Mouse (Mus musculus) lung, embryonic 16.5 days (tissue): ENCODE results near the gene Arhgdia. TPM values are rescaled to one million over a fixed set of nuclear protein-coding genes. Genes with fewer than 3 reads are reported as not detected.

Experiments used
- ATAC-seq: fragments of 200-750 bp; cut with Nextera tagmentation; 2 replicates; pipeline ENCODE4 v1.8.0; 2017; ENCODE audit warnings: low read depth, mild to moderate bottlenecking, moderate library complexity
- H3K27ac ChIP-seq: fragments of 300-500 bp; sonication (generic); 2 replicates; pipeline ENCODE4 v1.5.1; 2014; ENCODE audit warnings: mild to moderate bottlenecking, control low read depth, low read length
- H3K27me3 ChIP-seq: fragments of 300-500 bp; sonication (generic); 2 replicates; pipeline ENCODE4 v1.6.1; 2014; ENCODE audit warnings: low read depth, low read length, mixed read lengths; ENCODE audit not compliant: control insufficient read depth, insufficient read depth
- H3K36me3 ChIP-seq: fragments of 300-500 bp; sonication (generic); 2 replicates; pipeline ENCODE4 v1.6.1; 2014; ENCODE audit warnings: low read length; ENCODE audit not compliant: control insufficient read depth, insufficient read depth
- H3K4me1 ChIP-seq: fragments of 300-500 bp; sonication (generic); replicated peaks from 2 replicates; pipeline ENCODE4 v1.6.1; 2014; ENCODE audit warnings: low read length, mixed read lengths; ENCODE audit not compliant: control insufficient read depth, insufficient read depth
- H3K4me2 ChIP-seq: fragments of 300-500 bp; sonication (generic); 2 replicates; pipeline ENCODE4 v1.6.1; 2014; ENCODE audit warnings: low read depth, low read length, control low read depth
- H3K4me3 ChIP-seq: fragments of 300-500 bp; sonication (generic); 2 replicates; pipeline ENCODE4 v1.5.1; 2014; ENCODE audit warnings: mild to moderate bottlenecking, low read length, control low read depth
- H3K9ac ChIP-seq: fragments of 300-500 bp; sonication (generic); 2 replicates; pipeline ENCODE4 v1.6.1; 2014; ENCODE audit warnings: low read length, control low read depth
- H3K9me3 ChIP-seq: fragments of 300-500 bp; sonication (generic); 2 replicates; pipeline ENCODE4 v1.6.1; 2016; ENCODE audit warnings: low read length; ENCODE audit not compliant: control insufficient read depth
- WGBS: fragments of 180-500 bp; shearing (Covaris S2); extraction: QIAGEN DNeasy Blood & Tissue Kit; methylation state at CpG from one replicate; pipeline ENCODE4 v1.1.7; 2014; 5-methylcytosine and 5-hydroxymethylcytosine counted together
- polyA plus RNA-seq: library from polyadenylated mRNA; unstranded; fragments of >200 nt; fragmentation: Nextera tagmentation; extraction: Ambion mirVana; gene quantifications from 2 replicates; pipeline ENCODE4 v1.2.1, GENCODE M21; 2015

Arhgdia gene
- polyA plus RNA-seq, 1 experiment from 2014 or later = 680 TPM

- Histone ChIP-seq H3K27ac (no peak overlapping the region), H3K27me3 (no peaks in the 10 kb centered on the region), H3K9ac (no peak overlapping the region), H3K36me3 (peaks cover 28% of the 10 kb centered on the region), H3K9me3 (no peaks in the 10 kb centered on the region), H3K4me1 (peaks cover 28% of the 10 kb centered on the region), H3K4me3 (no peak overlapping the region), H3K4me2 (no peak overlapping the region)
- ATAC-seq = no peak
Measured at GRCm38 (mm10) chr11:120575940-120576339, 5.5 kb downstream of the Arhgdia start.

DNA sequence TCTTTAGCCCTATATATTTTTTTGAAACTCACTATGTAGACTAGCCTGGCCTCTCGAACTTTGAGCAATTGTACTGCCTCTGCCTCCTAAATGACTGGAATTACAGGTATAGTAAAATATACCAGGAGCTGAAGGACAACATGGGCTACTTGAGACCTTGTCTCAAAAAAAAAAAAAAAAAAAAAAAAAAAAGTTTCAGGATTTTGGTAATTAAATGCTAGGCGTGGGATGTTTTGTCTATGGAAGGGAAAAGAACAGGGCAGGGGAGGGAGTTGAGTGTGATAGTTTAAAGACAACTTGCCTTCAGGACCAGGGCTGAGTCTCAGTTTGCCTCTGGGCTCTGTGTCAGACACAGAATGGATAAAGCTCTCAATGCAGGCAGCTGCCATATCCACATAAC lies 6.4 kb downstream of the Arhgdia start:
- ATAC-seq = no peak
- Histone ChIP-seq H3K27ac (no peak overlapping the region), H3K4me3 (no peak overlapping the region), H3K36me3 (peaks cover 37% of the 10 kb centered on the region), H3K4me2 (no peak overlapping the region), H3K9me3 (no peaks in the 10 kb centered on the region), H3K27me3 (no peaks in the 10 kb centered on the region), H3K9ac (no peak overlapping the region), H3K4me1 (peaks cover 27% of the 10 kb centered on the region)
- 81% methylated on average over 2 of the region's 2 CpGs for WGBS

GRCm38 (mm10) chr11:120574278-120574600 lies 7.2 kb downstream of the Arhgdia start:
- WGBS = 26% methylated on average over 5 of the region's 5 CpGs

GRCm38 (mm10) chr11:120573585-120574277 lies 7.7 kb downstream of the Arhgdia start:
- H3K36me3 ChIP-seq = peaks cover 32% of the 10 kb centered on the region
- WGBS = under 1% methylated on average over 23 of the region's 23 CpGs
- H3K9ac ChIP-seq = peak overlapping the region; percentile 82
- peaks cover 18% of the 10 kb centered on the region for H3K4me1 ChIP-seq
- peak; percentile 2; the same call in 1 of the 2 replicates for ATAC-seq
- peak overlapping the region; percentile 77 for H3K4me2 ChIP-seq
- no peaks in the 10 kb centered on the region for H3K27me3 ChIP-seq
- H3K9me3 ChIP-seq = no peaks in the 10 kb centered on the region
- H3K27ac ChIP-seq = peak overlapping the region; percentile 96
- H3K4me3 ChIP-seq = peak overlapping the region; percentile 82

More at GRCm38 (mm10) chr11:120574278-120574600, 7.2 kb downstream of the Arhgdia start:
- H3K27me3 ChIP-seq = no peaks in the 10 kb centered on the region
- peaks cover 36% of the 10 kb centered on the region for H3K36me3 ChIP-seq
- no peaks in the 10 kb centered on the region for H3K9me3 ChIP-seq
- no peak for ATAC-seq
- peaks cover 19% of the 10 kb centered on the region for H3K4me1 ChIP-seq
- peak overlapping the region; percentile 82 for H3K4me3 ChIP-seq
- H3K4me2 ChIP-seq = peak overlapping the region; percentile 77
- H3K27ac ChIP-seq = 0 out of 2 replicates have a peak overlapping the region, but pooled peaks have one; percentile 38
- H3K9ac ChIP-seq = peak overlapping the region; percentile 82

- Histone ChIP-seq H3K4me2 (peak within 1 kb of the TSS; percentile 91), H3K9ac (peak within 1 kb of the TSS; percentile 98), H3K36me3 (peaks cover 32% of the 10 kb centered on the region), H3K27me3 (no peaks in the 10 kb centered on the region), H3K27ac (peak within 1 kb of the TSS; percentile 96), H3K4me1 (peaks cover 18% of the 10 kb centered on the region), H3K9me3 (no peaks in the 10 kb centered on the region), H3K4me3 (peak within 1 kb of the TSS; percentile 82)
- peak; percentile 97 for ATAC-seq
- under 1% methylated on average over 93 of the region's 94 CpGs for WGBS
Measured at GRCm38 (mm10) chr11:120572752-120573584, 8.5 kb downstream of the Arhgdia start, which contains the start of gene P4hb. Gene P4hb (minus strand): TSS chr11:120573253.

DNA sequence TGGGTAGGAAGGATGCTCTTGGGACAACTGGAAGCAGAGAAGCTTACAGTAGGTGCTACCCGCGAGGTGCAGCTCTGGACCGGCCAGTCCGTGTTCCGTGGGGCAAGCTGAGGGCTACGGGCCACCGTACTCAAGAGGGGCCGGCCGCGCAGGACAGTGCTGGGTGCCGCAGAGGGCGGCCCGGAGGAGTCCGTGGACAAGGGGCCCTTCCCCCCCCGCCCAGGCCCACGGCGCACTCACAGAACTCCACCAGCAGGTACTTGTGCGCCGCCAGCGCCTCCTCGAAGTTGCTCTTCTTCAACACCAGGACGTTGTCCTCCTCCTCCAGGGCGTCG lies 9.0 kb downstream of the Arhgdia start:
- ATAC-seq = peak; percentile 32
- peaks cover 36% of the 10 kb centered on the region for H3K36me3 ChIP-seq

GRCm38 (mm10) chr11:120571754-120572416 lies 9.5 kb downstream of the Arhgdia start:
- 5% methylated on average over 11 of the region's 11 CpGs for WGBS
- H3K9me3 ChIP-seq = no peaks in the 10 kb centered on the region
- no peak for ATAC-seq

More for the DNA sequence above, 9.0 kb downstream of the Arhgdia start:
- H3K4me3 ChIP-seq = peak overlapping the region; percentile 82
- H3K9ac ChIP-seq = peak overlapping the region; percentile 98
- peak overlapping the region; percentile 83 for H3K27ac ChIP-seq
- no peaks in the 10 kb centered on the region for H3K27me3 ChIP-seq
- under 1% methylated on average over 23 of the region's 24 CpGs for WGBS
- peak overlapping the region; percentile 91 for H3K4me2 ChIP-seq
- H3K4me1 ChIP-seq = peaks cover 18% of the 10 kb centered on the region
- no peaks in the 10 kb centered on the region for H3K9me3 ChIP-seq

GRCm38 (mm10) chr11:120571122-120571521 lies 10.3 kb downstream of the Arhgdia start:
- no peak overlapping the region for H3K27ac ChIP-seq
- WGBS = 59% methylated on average over 3 of the region's 3 CpGs
- ATAC-seq = no peak

More at GRCm38 (mm10) chr11:120571754-120572416, 9.5 kb downstream of the Arhgdia start:
- Histone ChIP-seq H3K4me3 (peak overlapping the region; percentile 82), H3K36me3 (peaks cover 37% of the 10 kb centered on the region), H3K27me3 (no peaks in the 10 kb centered on the region), H3K27ac (peak overlapping the region; percentile 83), H3K9ac (peak overlapping the region; percentile 98), H3K4me1 (peaks cover 18% of the 10 kb centered on the region), H3K4me2 (peak overlapping the region; percentile 91)

DNA sequence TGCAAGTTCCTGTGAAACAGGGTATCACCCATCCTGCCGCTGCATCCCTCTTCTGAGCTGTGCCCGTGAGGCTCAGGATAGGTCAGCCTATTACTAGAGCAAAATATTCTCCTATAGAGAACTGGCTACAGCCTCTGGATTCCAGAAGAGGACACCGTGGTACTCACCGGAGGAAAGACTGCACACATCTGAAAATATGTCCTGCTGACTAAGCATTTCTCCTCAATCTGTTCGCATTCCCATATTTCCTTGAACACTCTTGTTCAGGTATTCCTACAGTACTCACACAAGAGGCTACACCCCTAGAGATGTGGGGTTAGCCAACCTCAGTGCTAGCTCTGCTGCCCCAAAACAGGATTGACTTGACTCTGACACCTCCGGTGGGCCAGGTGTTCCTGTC lies 13.1 kb downstream of the Arhgdia start:
- no peak overlapping the region for H3K27ac ChIP-seq
- H3K4me1 ChIP-seq = peaks cover 12% of the 10 kb centered on the region
- no peaks in the 10 kb centered on the region for H3K27me3 ChIP-seq
- H3K4me2 ChIP-seq = no peak overlapping the region
- 85% methylated on average over 6 of the region's 6 CpGs for WGBS
- H3K36me3 ChIP-seq = peaks cover 65% of the 10 kb centered on the region
- ATAC-seq = no peak
- no peak overlapping the region for H3K4me3 ChIP-seq
- no peak overlapping the region for H3K9ac ChIP-seq
- no peaks in the 10 kb centered on the region for H3K9me3 ChIP-seq

More at GRCm38 (mm10) chr11:120571122-120571521, 10.3 kb downstream of the Arhgdia start:
- Histone ChIP-seq H3K27me3 (no peaks in the 10 kb centered on the region), H3K4me2 (peak overlapping the region; percentile 91), H3K9me3 (no peaks in the 10 kb centered on the region), H3K36me3 (peaks cover 41% of the 10 kb centered on the region), H3K9ac (peak overlapping the region; percentile 98), H3K4me3 (peak overlapping the region; percentile 82), H3K4me1 (peaks cover 18% of the 10 kb centered on the region)
